Mouse (Mus musculus): ENCODE results near the gene AI661453.
A peak's percentile ranks its signal among the peaks of the same experiment; 100 is the strongest.

The AI661453 gene

DNA sequence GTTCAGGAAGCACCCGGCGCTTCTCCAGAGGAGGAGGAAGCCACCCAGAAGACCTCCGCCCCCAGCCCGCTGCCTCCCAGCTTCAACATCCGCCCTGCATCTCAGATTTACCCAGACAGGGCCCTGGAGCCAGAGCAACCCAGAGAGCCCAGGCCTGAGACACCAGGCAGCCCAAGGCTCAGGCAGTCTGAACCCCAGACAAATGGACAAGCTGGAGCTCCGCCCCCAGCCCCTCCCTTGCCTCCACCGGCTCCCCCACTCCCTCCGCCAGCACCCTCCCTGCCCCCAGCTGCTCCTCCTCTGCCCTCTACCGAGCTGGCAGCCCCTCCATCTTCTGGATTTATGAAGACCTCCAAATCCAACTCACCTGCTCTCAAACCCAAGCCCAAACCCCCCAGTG, 29.9 kb downstream of the AI661453 start:
- no peak for DNase-seq (ENCODE audit: low read depth, low spot score)

DNA sequence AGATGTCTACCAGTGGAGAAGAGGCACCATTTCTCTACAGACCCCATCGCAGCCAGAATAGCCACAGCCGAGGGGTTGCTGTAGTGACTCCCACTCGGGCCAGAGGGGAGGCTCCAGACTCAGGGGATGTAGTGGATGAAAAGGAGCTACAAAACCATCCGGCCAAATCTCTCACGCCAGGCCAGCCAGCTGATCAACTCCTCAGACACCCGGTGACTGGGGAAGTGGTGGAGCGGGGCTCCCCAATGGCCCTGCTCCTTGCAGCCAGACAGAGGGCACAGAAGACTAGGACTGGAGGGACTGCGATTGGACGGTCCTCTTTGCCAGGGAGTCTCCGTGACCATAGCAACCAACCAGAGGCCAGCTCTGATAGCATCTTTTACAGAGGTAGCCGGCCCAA, 31.2 kb downstream of the AI661453 start:
- DNase-seq (ENCODE audit: low read depth, low spot score), result no peak

DNA sequence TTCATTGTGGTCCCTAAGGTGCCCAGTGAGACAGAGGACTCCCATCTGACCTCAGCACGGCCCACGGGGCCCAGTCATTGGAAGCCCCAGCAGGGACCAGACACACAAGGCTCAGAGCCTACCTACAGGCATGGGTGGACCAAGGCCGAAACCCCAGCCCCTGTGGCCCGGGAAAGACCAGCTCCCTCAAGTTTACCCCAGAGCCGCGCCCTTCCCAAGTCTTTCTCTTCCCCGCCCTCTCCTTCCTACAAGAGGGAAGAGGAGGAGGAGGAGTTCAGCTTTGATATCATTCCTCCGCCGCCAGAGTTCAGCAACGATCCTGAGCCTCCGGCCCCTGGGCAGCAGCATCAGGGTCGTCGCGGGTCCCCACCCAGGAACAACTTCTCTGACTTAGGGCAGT, 31.6 kb downstream of the AI661453 start:
- DNase-seq (ENCODE audit: low read depth, low spot score), result no peak

DNA sequence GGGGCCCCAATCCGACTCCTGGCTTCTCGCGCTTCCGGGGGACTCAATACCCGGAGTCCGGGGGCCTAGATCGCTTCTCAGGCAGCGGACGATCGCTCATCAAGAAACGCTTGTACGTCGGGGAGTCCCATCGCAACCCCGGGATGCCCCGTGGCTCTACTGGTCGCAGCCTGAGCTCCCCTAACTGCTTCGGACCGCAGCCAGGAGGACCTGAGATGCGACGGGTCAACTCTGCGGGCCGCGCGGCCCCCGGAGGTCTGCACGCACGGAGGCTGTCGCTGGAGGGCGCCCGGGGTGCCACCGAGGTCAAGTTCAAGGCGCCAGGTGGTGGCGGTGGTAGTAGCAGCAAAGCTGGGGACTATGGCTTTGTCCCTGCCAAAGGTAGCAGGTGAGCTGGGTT, 32.1 kb downstream of the AI661453 start:
- no peak for DNase-seq (ENCODE audit: low read depth, low spot score)

DNA sequence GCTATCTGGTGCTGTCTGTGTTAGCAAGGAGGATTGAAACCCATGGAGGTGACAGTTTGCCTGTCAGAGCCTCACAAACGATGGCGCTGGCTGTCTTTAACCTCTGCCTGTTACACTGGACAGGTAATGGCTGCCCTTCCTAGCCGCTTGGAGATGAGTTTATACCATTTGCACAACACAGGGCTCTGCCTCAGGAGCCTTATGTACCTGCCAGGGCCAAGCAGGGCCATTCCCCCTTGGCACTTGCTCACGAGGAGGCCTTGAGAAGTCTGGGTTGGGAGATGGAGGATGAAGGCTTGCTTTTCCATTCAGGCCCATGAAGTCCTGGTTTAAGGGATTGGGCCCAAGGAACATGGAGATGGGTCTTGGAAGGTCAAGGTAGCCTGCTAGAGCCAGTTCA, 33.2 kb downstream of the AI661453 start:
- no peak for DNase-seq (ENCODE audit: low read depth, low spot score)

DNA sequence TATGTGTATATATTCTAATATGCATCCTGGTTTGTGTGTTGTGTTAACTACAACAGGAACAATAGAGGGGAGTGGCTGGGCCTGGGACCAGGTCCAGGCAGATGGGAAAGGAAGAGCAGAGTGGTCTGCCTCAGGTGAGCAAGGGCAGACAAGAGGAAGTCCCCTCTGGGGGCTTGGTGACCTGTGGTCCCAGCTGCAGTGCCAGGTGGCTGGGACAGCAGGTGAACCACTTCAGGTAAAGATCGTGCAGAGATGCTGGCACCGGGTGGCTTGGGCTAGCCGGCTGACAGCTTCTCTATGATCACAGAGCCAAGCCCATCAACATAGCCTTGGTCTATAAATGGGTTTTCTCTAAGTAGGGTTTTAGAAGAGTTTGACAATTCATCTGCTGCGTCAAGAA, 33.7 kb downstream of the AI661453 start:
- DNase-seq (ENCODE audit: low read depth, low spot score), result no peak

DNA sequence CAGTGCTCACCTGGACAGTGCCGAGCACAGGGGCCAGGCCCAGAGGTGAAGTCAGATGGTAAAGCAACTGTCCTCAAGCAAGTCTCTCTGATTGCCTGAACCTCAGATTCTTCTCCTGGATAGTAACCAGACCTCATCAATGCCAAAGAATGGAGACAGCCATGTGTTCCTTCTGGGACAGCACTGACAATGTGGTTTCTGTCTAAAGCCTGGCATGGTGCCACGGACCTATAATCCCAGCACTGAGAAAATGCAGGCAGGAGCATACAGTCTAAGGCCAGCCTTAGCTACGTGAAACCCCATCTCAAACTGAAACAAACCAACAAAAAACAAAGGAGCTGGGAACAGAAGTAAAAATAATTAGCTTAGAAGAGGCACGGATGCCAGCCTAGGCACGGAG, 34.3 kb downstream of the AI661453 start:
- no peak for DNase-seq (ENCODE audit: low read depth, low spot score)

DNA sequence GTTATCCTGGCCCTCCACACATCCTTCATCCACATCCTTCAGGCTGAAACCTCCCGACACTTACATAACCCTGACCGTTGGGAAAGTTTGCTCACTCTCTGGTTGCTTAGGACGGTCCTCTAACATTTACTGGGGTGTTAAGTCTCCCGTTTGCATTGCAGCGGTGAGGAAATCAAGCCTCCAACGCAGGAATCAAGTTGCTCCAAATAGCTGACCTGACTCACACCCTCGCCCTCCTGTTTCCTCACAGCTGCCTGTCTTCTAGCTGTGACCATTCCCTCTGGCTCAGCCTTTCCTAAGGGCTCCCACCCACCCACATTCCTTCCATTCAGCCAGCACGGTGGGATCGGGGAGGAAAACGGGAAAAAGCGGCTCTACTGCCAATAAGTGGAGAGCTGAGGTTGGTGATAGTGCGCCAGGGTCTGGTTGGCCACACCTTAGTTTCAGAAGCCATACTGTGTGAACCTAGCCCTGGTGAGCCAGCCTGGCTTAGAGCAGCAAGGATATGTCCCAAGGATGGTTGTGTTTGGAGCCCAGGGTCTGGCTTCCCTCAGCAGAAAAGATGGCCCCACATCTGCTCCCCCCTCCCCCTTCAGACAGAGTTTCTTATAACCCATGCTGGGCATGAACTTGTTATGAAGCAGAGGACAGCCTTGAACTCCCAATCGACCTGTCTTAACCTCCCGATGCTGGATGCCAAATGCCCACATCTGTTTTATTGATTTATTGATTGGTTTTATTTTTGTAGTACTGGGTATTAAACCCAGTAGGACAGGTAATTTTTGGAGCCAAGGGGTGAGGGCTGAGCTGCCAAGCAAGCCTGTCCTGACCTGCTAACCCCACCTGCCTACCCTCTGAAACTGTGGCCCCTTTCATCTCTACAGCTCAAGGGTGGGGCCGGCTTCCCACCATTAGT, 36.3 kb downstream of the AI661453 start:
- peak; percentile 52 for DNase-seq (ENCODE audit: low read depth, low spot score)

DNA sequence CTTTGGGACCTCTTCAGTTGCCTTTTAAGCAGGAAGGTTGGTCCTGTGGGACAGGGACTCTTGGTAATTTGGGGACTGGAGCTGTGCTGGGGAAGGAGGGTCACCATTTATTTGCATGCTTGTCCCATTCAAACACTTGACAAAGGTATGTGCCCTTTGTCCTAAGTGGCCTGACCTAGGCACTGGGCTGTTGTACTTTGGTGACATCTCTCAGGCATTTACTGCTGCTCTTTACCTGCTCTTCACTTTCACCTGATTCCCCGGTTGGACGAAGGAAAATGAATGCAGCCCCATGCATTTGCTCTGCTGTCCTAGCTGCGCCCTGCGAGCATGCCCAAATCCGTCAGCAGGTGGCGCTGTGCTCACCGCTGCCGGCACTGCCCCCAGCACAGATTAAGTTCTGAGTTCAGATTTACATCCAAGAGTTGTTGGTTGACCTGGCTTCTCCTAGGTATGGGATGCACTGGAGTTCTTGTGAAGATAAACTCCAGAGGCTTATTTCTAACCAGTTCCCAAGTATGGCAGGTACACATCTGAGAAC, 37.1 kb downstream of the AI661453 start:
- no peak for DNase-seq (ENCODE audit: low read depth, low spot score)

DNA sequence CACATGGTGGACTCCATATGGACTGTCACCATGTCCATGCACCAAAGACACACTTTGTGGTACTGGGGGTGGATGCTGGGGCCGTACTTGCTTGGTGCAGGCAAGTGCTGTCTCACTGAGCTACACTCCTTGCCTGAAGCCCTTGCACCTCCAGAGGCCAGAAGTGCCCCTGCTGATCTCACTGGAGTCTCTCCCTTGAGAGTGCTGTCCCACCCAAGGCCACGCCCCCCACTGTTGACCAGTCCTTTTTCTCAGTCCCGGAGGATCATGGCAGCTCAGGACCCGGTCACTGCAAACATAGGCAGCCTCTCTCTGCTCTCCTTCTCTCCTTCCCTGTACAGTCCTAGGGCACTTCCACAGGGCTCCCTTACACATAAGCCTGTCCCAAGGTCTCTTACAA, 37.8 kb downstream of the AI661453 start:
- DNase-seq (ENCODE audit: low read depth, low spot score), result no peak

DNA sequence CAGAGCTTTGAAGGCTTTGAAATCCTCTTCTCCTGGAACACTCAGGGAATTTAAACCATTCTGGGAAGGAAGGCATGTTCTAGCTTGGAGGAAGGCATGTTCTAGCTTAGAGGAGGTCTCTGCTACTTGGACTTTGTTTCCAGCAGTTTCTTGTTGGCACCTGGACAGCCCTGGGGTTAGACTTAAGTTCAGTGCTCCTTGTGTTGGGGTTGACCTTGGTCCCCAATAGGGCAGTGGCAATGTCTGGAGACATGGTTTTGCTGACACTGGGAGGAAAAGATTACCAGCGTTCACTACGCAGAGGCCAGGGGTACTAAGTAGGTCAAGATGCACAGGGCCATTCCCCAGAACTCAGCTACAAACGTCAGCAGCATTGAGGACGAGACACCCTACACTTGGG, 38.8 kb downstream of the AI661453 start:
- no peak for DNase-seq (ENCODE audit: low read depth, low spot score)

DNA sequence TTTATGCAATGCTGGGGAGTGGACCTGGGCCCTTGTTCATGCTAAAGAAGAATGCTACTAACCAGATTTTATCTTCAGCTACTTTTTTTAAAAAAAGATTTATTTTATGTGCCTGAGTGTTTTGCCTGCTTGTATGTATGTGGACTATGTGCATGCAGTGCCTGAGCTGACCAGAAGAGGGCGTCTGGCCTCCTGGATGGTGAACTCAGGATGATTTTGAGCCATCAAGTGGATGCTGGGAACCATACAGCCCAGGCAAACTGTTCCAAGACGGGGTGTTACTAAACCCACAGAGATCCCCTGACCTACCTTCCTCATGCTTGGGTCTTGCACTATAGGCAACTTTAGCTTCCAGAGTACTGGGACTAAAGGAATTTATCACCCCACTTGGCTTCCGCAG, 39.3 kb downstream of the AI661453 start:
- no peak for DNase-seq (ENCODE audit: low read depth, low spot score)

DNA sequence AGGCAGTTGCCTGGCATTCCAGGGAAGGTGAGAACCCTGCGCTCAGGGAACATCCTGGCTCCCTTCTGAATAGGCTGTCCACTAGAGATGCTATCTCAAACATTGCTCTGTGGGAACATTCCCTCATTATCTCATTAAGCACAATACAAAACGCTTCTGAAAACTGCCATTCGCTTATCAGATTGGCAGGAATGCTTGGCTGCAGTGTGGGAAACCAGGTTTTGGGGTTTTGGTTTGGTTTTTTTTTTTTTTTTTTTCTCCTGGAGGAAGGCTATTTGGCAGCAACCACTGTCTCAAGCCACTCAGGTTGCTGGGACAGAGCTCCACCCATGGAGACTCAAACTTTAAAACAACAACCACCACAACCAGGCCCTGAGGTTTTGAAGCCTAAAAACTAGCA, 43.5 kb downstream of the AI661453 start:
- DNase-seq (ENCODE audit: low read depth, low spot score), result no peak

DNA sequence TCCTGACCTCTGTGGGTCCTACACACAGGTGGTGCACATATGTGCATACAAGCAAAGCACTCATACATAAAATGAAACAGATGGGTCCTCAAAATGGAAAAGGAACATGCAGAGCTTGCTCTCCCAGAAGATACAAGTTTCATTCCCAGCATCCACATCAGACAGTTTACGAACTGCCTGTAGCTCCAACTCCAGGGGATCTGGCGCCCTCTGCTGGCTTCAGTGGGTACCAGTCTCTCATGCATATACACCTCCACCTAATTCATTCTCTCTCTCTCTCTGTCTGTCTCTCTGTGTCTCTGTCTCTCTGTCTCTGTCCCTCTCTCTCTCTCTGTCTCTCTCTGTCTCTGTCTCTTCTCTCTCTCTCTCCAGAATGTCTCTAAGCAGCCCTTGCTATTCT, 46.0 kb downstream of the AI661453 start:
- peak; percentile 36 for DNase-seq (ENCODE audit: low read depth, low spot score)

DNA sequence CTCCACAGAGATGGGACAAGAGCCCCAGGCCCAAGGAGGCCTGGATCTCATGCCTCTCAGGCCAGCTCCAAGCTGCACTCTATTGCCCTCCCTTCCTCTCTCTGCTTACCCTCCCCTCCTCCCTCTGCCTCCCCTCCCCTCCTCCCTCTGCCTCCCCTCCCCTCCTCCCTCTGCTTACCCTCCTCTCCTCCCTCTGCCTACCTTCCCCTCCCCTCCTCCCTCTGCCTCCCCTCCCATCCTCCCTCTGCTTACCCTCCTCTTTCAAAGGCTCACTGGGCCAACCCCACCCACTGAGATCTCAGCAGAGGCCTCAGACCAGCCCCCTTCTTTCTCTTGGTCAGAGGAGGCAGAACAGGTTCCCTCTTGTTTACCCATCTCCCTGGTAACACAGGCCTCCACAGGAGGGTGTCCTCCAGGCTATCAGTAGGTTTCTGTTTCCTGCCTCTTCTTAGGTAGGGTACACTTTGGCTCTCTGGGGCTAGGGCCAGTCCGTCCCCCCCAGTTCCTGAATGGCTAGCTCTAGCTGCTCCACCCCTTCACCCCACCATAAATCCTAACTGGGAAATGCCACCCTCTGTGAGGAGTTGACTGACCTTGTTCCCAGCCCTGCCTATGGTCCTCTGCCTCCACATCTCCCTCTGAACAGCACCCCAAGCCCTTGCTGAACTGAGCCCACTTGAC, 48.0 kb downstream of the AI661453 start:
- DNase-seq (ENCODE audit: low read depth, low spot score), result no peak

DNA sequence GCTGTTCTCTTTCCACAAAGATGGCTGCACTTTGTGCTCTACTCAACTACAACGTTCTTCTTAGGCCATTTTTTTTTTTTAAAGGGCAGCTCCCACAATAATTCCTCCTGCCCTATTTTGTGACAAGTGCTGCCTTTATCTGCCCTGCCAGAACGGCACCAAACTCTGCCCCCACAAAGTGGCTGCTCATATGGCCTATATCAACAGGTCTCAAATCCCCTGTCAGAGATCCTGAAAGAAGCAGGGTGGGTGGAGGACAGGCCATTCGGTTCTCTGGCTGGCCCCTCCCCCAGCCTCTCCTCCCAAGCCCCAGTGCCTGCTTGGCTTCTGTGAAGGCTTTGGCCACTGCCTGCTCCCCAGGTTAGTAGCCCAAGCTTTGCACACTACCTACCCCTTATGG, 48.6 kb downstream of the AI661453 start:
- no peak for DNase-seq (ENCODE audit: low read depth, low spot score)

DNA sequence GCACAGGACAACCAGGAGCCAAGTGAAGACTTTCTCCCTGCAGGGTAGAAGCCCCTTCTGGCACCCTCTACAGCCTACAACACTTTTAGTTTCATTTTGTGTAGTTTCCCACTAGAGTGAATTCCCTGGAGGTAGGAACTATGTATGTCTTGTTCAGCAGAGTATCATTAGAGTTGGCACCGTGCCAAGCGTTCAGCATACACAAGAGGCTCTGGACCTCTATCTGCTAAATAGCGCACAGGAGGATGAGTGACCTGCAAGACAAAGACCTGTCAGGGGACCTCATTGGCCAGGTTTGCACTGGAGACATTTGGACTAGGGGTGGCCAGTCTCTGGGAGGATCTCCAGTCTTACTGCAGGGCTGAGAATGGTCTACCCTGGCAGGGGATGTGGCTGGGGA, 49.4 kb downstream of the AI661453 start:
- DNase-seq (ENCODE audit: low read depth, low spot score), result no peak

DNA sequence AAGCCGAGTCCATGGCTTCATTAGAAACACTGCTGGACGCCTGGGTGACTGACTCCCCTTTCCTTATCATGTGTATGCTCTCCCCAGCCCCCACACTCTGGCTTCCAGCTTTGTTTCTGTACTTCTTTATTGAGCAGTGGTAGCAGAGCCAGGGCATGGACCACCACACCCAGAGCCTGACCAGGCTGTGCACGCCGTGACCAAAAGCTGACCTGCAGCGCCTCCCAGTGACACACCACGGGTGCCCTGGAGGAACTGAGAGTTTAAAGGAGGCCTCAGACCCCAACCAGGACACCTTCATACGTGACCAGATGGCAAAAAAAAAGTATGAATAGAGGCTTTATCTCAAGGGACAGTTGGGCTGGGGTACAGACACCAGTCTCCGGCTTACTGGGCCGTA, 54.4 kb downstream of the AI661453 start:
- no peak for DNase-seq (ENCODE audit: low read depth, low spot score)

DNA sequence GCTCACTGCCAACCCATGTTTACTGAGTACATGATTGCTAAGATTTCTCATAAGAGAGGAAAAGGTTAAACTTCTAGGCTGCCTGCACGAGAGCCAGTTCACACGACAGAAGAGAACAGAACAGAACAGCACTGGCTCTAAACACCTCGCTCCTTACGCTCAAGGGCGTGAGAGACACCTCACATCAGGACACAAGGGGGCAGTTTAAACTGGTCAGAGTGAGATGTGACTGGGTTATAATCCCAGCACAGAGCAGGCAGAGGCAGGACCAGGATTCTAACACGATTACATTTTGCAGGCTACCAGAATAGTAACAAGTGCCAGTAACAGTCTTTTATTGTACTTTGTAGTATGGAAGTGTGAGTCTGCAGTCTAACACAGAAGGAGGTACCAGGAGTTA, 56.3 kb downstream of the AI661453 start:
- no peak for DNase-seq (ENCODE audit: low read depth, low spot score)

DNA sequence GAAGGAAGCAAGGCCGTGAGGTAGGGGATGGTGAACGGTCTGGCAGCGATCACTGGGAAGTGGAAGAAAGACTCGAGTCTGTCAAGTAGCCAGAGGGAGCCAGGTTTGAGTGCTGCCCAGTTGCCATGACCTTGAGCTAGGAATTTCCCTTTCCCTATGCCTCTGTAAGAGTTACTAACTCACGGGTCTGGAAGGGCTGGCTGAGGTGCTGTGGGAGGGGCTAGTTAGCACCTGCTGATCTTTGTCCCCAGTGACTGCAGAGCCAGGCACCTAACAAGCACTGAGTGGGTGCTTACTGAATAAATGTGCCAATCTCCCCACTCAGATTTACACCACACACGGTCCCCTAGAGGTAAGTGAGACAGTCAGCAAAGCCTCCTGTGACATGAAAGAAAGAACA, 57.2 kb downstream of the AI661453 start:
- DNase-seq (ENCODE audit: low read depth, low spot score), result no peak

DNA sequence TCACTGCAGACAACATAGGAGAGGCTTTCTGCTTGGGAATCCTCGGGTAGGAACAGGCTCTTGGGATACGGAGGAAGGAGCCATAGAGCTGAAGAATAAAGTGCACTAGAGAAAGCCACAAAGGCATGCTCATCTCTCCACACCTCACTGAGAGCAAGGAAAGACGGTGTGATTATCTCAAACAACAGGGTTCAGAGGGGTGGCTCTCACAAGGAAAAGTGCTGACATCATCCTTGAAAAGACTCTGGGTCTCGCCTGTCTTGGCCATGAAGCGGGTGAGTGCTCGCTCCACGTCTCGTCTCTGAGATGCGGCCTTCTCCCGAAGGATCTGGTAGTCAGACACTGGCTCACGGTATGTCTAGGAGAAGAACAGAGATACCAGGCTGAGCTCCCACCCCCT, 57.7 kb downstream of the AI661453 start:
- DNase-seq (ENCODE audit: low read depth, low spot score), result no peak

DNA sequence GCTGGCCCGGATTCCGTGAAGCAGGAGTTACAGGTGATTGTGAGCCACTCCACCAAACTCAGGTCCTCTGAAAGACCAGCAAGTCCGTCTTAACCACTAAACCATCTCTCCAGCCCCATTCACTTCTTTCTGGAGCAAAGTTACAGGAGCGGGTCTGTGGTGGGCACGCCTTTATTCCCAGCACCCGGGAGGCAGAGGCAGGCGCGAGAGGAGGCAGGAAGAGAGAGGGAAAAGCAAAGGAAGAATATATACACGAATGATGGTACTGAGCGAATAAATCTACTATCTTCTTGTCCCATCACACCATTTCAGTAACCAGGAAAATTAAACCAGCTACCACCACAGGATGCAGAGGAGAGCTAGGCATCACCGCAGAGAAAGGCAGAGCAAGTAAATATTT, 65.1 kb downstream of the AI661453 start:
- no peak for DNase-seq (ENCODE audit: low read depth, low spot score)
